Mouse (Mus musculus): Measurements from ENCODE around the gene Cacna2d1. TPM values are rescaled to one million over a fixed set of nuclear protein-coding genes. Genes with fewer than 3 reads are reported as not detected.

The Cacna2d1 gene
- polyA plus RNA-seq, 1 experiment from 2014 or later = 1.6 TPM

GRCm38 (mm10) chr5:16199816-16200215 is 265.3 kb downstream of the Cacna2d1 start:
- H3K36me3 ChIP-seq = no peaks in the 10 kb centered on the region
- no peak overlapping the region for H3K4me2 ChIP-seq
- no peaks in the 10 kb centered on the region for H3K9me3 ChIP-seq (replicated peaks)
- no peak for ATAC-seq
- no peak overlapping the region for H3K27ac ChIP-seq
- H3K9ac ChIP-seq = no peak overlapping the region
- no peaks in the 10 kb centered on the region for H3K27me3 ChIP-seq (replicated peaks)
- whole genome bisulfite sequencing (ENCODE audit: insufficient replicate concordance) = 30% methylated on average over 2 of the region's 2 CpGs
- no peaks in the 10 kb centered on the region for H3K4me1 ChIP-seq
- no peak overlapping the region for H3K4me3 ChIP-seq

DNA sequence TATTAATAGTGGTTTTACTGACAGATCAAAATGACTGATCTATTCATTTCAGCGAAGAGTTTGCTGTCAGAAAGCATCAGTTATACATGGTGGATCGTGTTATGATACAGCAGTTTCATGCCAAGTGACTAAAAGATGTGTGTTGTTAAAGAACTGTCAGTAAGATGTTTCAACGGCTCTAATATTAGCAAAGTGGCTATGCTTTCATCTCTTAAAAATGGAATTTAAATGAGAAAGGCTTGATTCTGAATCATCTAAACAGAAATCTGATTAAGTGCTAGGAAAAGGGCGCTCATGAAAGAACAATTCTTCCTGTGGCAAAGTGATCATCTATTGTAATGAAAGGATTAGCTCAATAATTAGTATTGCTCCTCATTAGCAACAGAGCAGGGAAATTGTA is 287.5 kb downstream of the Cacna2d1 start:
- H3K36me3 ChIP-seq = no peaks in the 10 kb centered on the region
- H3K4me2 ChIP-seq = no peak overlapping the region
- no peak for ATAC-seq
- WGBS (ENCODE audit: insufficient replicate concordance) = 60% methylated on average over 4 of the region's 4 CpGs
- H3K4me3 ChIP-seq = no peak overlapping the region
- no peaks in the 10 kb centered on the region for H3K9me3 ChIP-seq (replicated peaks)
- no peaks in the 10 kb centered on the region for H3K4me1 ChIP-seq
- H3K9ac ChIP-seq = no peak overlapping the region
- no peaks in the 10 kb centered on the region for H3K27me3 ChIP-seq (replicated peaks)
- no peak overlapping the region for H3K27ac ChIP-seq

GRCm38 (mm10) chr5:16225359-16225758 is 290.9 kb downstream of the Cacna2d1 start:
- Histone ChIP-seq H3K4me3 (no peak overlapping the region), H3K4me2 (no peak overlapping the region), H3K4me1 (no peaks in the 10 kb centered on the region), H3K27ac (no peak overlapping the region), H3K9me3 (replicated peaks) (no peaks in the 10 kb centered on the region), H3K27me3 (replicated peaks) (no peaks in the 10 kb centered on the region), H3K9ac (no peak overlapping the region), H3K36me3 (no peaks in the 10 kb centered on the region)
- ATAC-seq = no peak
- WGBS (ENCODE audit: insufficient replicate concordance) = 64% methylated on average over 2 of the region's 2 CpGs

DNA sequence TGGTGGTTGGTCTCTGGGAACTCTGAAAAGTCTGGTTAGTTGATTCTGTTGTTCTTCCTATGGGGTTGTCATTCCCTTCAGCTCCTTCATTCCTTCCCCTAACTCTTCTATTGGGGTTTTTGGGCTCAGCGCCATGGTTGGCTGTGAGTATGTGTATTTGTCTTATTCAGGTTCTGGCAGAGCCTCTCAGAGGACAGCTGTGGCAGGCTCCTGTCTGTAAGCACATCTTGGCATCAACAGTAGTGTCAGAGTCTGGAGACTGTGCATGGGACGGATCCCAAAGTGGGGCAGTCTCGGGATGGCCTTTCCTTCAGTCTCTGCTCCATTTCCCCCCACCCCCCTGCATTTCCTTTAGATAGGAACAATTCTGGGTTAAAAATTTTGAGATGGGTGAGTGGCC is 294.9 kb downstream of the Cacna2d1 start:
- ATAC-seq = no peak
- no peaks in the 10 kb centered on the region for H3K9me3 ChIP-seq (replicated peaks)
- WGBS (ENCODE audit: insufficient replicate concordance) = 66% methylated on average over 3 of the region's 3 CpGs
- H3K9ac ChIP-seq = no peak overlapping the region
- H3K36me3 ChIP-seq = no peaks in the 10 kb centered on the region
- no peak overlapping the region for H3K27ac ChIP-seq
- H3K4me3 ChIP-seq = no peak overlapping the region
- H3K4me2 ChIP-seq = no peak overlapping the region
- no peaks in the 10 kb centered on the region for H3K4me1 ChIP-seq
- H3K27me3 ChIP-seq (replicated peaks) = no peaks in the 10 kb centered on the region

- no peak for ATAC-seq
- H3K27me3 ChIP-seq (replicated peaks) = no peaks in the 10 kb centered on the region
- H3K36me3 ChIP-seq = no peaks in the 10 kb centered on the region
- no peak overlapping the region for H3K4me3 ChIP-seq
- H3K9me3 ChIP-seq (replicated peaks) = no peaks in the 10 kb centered on the region
- no peak overlapping the region for H3K9ac ChIP-seq
- no peak overlapping the region for H3K4me2 ChIP-seq
- H3K27ac ChIP-seq = no peak overlapping the region
- no peaks in the 10 kb centered on the region for H3K4me1 ChIP-seq
- WGBS (ENCODE audit: insufficient replicate concordance) = 74% methylated on average over 9 of the region's 9 CpGs
These were observed 297.0 kb downstream of the Cacna2d1 start for GRCm38 (mm10) chr5:16231477-16231876.

DNA sequence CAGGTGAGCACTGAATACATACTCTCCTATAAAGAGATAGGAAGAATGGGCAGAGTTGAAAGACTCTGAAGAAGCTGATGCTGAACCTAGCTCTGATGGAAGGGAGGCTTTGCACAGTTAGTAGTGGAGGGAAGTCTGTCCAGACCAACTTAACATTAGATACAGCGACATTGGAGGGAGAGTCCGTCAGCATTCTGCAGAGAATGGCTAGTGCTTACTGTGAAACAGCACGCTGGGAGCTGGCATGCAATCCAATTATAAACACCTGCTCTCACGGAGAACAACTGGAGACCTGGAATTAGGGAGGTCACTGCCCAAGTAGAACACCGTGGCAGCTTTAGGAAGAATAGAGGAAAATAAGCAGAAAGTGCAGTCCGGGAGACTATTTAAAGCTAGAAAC is 300.4 kb downstream of the Cacna2d1 start:
- no peaks in the 10 kb centered on the region for H3K27me3 ChIP-seq (replicated peaks)
- no peak for ATAC-seq
- H3K9me3 ChIP-seq (replicated peaks) = no peaks in the 10 kb centered on the region
- H3K9ac ChIP-seq = no peak overlapping the region
- H3K4me3 ChIP-seq = no peak overlapping the region
- H3K36me3 ChIP-seq = no peaks in the 10 kb centered on the region
- no peak overlapping the region for H3K27ac ChIP-seq
- no peaks in the 10 kb centered on the region for H3K4me1 ChIP-seq
- WGBS (ENCODE audit: insufficient replicate concordance) = 73% methylated on average over 6 of the region's 6 CpGs
- no peak overlapping the region for H3K4me2 ChIP-seq

- H3K4me3 ChIP-seq = no peak overlapping the region
- ATAC-seq = no peak
- no peaks in the 10 kb centered on the region for H3K9me3 ChIP-seq (replicated peaks)
- WGBS (ENCODE audit: insufficient replicate concordance) = 62% methylated on average over 2 of the region's 2 CpGs
- H3K27me3 ChIP-seq (replicated peaks) = no peaks in the 10 kb centered on the region
- no peak overlapping the region for H3K9ac ChIP-seq
- no peak overlapping the region for H3K27ac ChIP-seq
- H3K4me1 ChIP-seq = no peaks in the 10 kb centered on the region
- no peaks in the 10 kb centered on the region for H3K36me3 ChIP-seq
- H3K4me2 ChIP-seq = no peak overlapping the region
These were observed 301.4 kb downstream of the Cacna2d1 start for GRCm38 (mm10) chr5:16235864-16236263.

DNA sequence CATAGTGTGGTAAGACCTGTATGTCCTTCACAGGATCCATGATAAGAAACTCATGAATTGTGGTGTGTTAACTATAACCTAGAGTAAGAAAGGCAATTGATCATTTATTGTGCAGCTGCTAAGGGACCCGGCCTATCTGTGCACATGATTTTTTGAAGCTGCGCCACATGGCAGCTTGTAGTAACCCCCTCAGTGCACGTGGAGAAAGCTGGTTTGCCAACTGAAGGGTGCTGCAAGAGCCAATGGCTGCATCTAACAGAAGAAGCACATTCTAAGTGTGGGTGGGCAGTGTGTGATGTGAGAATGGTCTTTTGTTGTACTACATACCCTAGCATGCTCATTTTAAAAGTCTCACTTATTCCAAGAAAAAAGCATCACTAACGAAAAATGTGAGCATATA is 302.1 kb downstream of the Cacna2d1 start:
- no peak overlapping the region for H3K27ac ChIP-seq
- no peak overlapping the region for H3K9ac ChIP-seq
- H3K4me3 ChIP-seq = no peak overlapping the region
- 62% methylated on average over 4 of the region's 4 CpGs for WGBS (ENCODE audit: insufficient replicate concordance)
- H3K4me2 ChIP-seq = no peak overlapping the region
- H3K36me3 ChIP-seq = no peaks in the 10 kb centered on the region
- no peaks in the 10 kb centered on the region for H3K9me3 ChIP-seq (replicated peaks)
- no peaks in the 10 kb centered on the region for H3K4me1 ChIP-seq
- H3K27me3 ChIP-seq (replicated peaks) = no peaks in the 10 kb centered on the region
- ATAC-seq = no peak

- H3K27ac ChIP-seq = no peak overlapping the region
- no peak overlapping the region for H3K9ac ChIP-seq
- no peak overlapping the region for H3K4me3 ChIP-seq
- no peak overlapping the region for H3K4me2 ChIP-seq
- ATAC-seq = no peak
- H3K4me1 ChIP-seq = no peaks in the 10 kb centered on the region
- 69% methylated on average over 5 of the region's 5 CpGs for WGBS (ENCODE audit: insufficient replicate concordance)
- no peaks in the 10 kb centered on the region for H3K9me3 ChIP-seq (replicated peaks)
- H3K36me3 ChIP-seq = no peaks in the 10 kb centered on the region
- no peaks in the 10 kb centered on the region for H3K27me3 ChIP-seq (replicated peaks)
These were observed 303.5 kb downstream of the Cacna2d1 start for GRCm38 (mm10) chr5:16237972-16238371.

DNA sequence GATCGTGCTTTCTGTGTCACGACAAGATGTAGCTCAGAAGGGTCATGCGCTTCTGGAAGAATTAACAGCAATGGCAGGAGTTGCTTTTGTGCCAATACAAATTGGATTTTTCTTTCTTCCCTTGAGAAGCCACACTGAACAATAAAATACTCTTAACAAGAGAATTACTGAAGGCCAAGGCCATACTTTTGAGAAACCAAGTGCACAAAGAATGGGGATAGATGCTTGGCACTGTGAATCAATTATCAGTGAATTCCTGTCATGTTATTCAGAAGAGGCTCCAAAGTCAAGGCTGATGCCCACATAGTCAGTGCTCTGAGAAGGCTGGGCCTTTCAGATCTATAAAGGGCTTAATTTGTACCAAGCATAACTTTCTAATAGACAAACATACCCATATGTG is 305.8 kb downstream of the Cacna2d1 start:
- Histone ChIP-seq H3K4me3 (no peak overlapping the region), H3K9me3 (replicated peaks) (no peaks in the 10 kb centered on the region), H3K27me3 (replicated peaks) (no peaks in the 10 kb centered on the region), H3K36me3 (no peaks in the 10 kb centered on the region), H3K27ac (no peak overlapping the region), H3K4me2 (no peak overlapping the region), H3K9ac (no peak overlapping the region), H3K4me1 (no peaks in the 10 kb centered on the region)
- WGBS (ENCODE audit: insufficient replicate concordance) = 79% methylated on average over 3 of the region's 3 CpGs
- ATAC-seq = no peak

GRCm38 (mm10) chr5:16243599-16243998 is 309.1 kb downstream of the Cacna2d1 start:
- ATAC-seq = no peak
- Histone ChIP-seq H3K4me1 (no peaks in the 10 kb centered on the region), H3K4me2 (no peak overlapping the region), H3K27ac (no peak overlapping the region), H3K36me3 (no peaks in the 10 kb centered on the region), H3K27me3 (replicated peaks) (no peaks in the 10 kb centered on the region), H3K9me3 (replicated peaks) (no peaks in the 10 kb centered on the region), H3K9ac (no peak overlapping the region), H3K4me3 (no peak overlapping the region)
- 53% methylated on average over 2 of the region's 2 CpGs for WGBS (ENCODE audit: insufficient replicate concordance)

DNA sequence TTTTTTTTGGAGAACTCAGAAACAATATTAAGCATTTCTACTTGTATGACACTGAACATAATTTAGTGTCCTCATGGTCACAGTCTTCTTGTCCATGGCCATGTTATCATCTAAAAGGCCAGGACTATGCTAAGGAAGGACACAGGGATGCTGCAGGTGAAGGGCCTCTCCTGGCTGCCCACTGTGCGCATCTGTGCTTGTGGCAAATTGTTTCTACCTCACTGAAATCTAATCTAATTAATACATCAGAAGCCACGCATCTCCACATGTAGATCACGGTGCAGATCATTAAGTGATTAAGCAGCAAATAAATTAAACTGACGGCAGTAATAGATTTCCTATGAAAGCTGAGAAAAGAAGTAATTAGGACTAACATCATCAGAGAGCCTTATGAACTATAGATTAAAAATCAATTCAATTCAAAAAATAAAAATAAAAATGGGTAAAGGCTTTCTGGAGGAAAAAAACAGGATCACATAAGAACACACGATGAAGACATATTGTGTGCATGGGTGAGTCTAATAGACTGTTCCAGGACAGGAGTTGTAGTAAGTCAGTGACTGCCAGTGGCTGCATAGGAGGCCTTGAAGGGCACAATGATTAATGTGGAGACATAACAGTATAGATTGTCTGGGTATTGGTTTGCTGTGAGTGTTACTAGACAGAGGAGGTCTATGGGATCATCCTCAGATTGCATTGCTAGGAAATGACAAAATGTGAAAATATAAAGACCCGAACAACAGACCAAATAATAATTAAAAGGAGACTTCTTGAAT is 318.4 kb downstream of the Cacna2d1 start:
- H3K4me3 ChIP-seq = no peak overlapping the region
- 71% methylated on average over 6 of the region's 6 CpGs for WGBS (ENCODE audit: insufficient replicate concordance)

GRCm38 (mm10) chr5:16253768-16254167 is 319.3 kb downstream of the Cacna2d1 start:
- no peaks in the 10 kb centered on the region for H3K36me3 ChIP-seq
- H3K9ac ChIP-seq = no peak overlapping the region
- H3K4me1 ChIP-seq = no peaks in the 10 kb centered on the region
- WGBS (ENCODE audit: insufficient replicate concordance) = 42% methylated on average over 1 of the region's 1 CpGs
- H3K9me3 ChIP-seq (replicated peaks) = no peaks in the 10 kb centered on the region
- H3K4me3 ChIP-seq = no peak overlapping the region
- H3K4me2 ChIP-seq = no peak overlapping the region
- H3K27ac ChIP-seq = no peak overlapping the region
- no peaks in the 10 kb centered on the region for H3K27me3 ChIP-seq (replicated peaks)
- ATAC-seq = no peak

More for the DNA sequence above, 318.4 kb downstream of the Cacna2d1 start:
- Histone ChIP-seq H3K4me2 (no peak overlapping the region), H3K9me3 (replicated peaks) (no peaks in the 10 kb centered on the region), H3K27ac (no peak overlapping the region), H3K9ac (no peak overlapping the region), H3K4me1 (no peaks in the 10 kb centered on the region), H3K36me3 (no peaks in the 10 kb centered on the region), H3K27me3 (replicated peaks) (no peaks in the 10 kb centered on the region)
- ATAC-seq = no peak
